Mouse (Mus musculus) left cerebral cortex, adult 9 months (tissue): ENCODE measurements around the gene Arhgef11.

Experiments used
- DNase-seq, 2 experiments: peaks; one replicate each; pipeline ENCODE4 v3.0.0; 2022; ENCODE audit warnings: low spot score in 2 of 2

The Arhgef11 gene

DNA sequence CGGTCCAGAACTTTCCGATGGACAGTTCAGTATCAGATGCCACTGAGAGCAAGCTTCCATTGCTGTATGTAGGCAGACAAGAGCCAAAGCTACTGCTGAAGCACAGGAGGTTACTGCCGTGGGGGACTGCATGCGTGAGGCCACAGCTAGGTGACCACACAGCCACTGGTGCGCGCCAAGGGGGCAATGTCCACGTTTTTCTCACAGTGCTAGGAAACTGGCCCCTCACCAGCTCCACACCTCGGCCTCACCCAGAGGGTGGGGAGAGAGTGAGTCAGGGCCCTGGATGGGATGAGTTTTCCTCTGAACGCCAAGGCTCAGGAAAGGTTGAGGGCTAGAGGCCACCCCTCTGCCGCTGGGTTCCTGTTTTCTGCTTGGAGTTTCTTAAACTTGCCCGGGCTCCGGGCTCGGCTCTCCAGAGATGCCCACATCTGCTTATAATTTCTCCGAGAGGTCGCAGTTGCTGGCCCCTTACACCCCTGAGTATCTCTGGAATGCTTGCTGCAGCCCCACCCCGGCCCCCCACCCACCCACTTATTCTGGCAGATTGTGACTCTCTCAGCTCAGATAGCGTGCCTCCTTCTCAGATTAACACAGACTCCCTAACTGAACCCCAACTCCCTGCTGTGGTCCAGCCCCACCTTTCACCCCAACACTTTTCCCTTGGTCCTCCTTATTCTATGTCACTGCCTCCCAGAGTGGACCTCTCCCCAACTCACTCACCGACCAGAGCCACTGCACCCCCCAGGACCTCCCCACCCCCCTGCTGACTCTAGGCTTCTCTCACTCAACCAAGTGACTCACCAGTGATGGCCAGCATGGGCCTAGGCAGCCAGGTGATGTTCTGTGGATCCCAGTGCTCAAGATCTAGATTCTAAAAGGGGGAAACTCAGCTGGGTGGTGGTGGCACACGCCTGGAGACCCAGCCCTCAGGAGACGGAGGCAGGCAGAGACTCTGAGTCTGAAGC is 144.3 kb downstream of the Arhgef11 start:
- DNase-seq = no peak

DNA sequence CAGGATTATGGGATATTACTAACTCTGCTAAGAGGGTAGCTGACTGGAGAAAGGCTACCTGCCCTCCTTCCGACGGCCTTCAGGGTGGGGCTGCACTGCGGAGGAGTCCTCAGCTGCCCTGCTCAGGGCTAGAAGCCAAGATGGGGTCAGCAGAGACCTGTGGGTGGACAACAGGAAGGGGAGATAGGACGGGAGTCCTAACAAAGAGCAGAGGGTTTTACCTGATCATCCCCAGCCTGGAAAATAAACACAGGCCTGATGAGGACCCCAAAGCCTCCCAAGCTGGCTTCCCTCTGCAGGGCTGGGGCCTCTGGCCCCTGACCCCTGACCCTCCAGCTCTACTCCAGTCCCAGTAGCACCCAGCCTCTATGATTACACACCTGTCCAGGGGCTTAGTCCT is 145.8 kb downstream of the Arhgef11 start:
- no peak for DNase-seq

- peak; percentile 32 to 85 for DNase-seq
Observed at GRCm38 (mm10) chr3:87763683-87764289, 146.4 kb downstream of the Arhgef11 start.

DNA sequence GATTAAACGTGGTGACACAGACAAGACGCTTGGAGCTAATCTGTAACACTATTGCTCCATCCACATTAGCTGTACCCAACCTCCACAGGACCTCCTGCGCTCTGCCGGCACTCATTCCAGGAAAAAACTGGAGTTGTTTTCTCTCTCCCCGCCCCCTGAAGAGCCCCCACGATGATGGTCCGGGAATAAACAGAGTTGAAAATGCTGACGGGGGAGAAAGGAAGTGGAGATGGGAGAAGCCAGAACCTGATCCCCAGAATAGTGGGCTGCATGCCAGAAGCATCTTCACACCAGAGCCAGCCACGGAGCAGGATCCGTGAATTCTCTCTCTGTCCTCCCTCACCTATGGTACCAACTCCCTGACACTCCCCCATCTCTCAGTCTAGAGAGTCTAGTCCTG is 147.1 kb downstream of the Arhgef11 start:
- no peak for DNase-seq

GRCm38 (mm10) chr3:87765091-87765490 is 147.7 kb downstream of the Arhgef11 start:
- DNase-seq = no peak

DNA sequence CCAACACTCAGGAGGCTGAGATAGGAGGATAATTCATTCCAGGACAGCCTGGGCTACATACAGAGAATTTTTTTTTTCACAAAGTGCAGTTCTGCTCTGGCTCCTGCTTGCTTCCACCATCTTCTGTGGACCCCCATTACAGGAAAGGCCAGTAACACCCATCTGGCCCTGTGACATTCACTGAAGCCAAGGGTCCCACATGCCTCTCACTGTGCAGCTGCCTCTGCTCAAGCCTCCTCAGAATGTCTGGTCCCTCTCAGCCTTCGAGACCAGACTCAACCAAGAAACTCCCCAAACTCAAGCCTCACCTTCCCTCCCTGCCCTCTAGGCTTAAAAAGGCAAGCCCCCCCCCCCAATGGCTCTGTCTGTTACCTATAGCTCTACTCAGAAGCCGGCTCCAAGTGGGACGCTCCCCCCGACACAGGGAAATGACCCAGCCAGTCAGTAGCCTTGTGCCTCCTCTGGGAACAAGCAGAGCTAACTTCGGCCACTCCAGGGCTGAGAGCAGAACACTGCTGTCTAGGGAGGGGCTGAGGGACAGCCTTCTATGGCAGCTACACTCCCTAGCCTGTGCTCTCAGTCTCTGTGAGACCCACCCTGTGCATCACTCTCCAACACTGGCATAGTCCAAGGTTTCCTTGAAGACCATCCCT is 148.4 kb downstream of the Arhgef11 start:
- DNase-seq = no peak

DNA sequence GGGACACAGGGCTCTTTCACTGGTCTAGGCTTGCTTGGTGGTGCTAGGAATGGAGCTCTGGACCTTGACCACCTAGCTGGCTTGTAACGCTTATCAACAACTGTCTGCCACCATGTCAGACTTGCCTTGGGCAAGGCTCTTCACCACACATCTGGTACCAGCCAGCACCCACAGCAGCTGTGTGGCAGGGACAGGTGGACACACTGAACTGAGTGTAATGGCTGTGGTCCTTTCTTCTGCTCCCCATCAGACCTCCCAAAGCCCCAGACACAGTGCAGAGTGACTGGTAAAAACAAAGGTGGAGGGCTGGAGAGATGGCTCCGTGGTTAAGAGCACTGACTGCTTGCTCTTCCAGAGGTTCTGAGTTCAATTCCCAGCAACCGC is 148.9 kb downstream of the Arhgef11 start:
- DNase-seq = no peak

GRCm38 (mm10) chr3:87767764-87768163 is 150.4 kb downstream of the Arhgef11 start:
- DNase-seq = no peak

DNA sequence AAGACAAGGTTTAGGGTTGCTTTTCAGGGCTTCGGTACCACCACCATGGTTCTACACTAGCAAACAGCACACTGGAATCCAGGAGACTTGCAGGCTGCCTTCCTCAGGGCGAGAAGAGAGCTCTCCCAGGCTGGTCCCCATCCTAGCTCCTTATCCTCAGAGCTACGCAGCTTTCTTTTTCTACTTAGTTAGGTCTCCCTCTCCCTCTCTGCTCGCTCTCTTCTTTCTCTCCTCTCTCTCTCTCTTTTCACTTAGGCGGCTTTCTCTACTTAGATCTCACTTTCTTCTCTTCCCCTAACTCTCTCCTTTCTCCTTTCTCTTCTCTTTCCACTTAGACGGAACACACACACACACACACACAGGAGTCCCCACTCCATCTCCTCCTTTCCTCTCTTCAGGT is 151.1 kb downstream of the Arhgef11 start:
- DNase-seq = no peak

DNA sequence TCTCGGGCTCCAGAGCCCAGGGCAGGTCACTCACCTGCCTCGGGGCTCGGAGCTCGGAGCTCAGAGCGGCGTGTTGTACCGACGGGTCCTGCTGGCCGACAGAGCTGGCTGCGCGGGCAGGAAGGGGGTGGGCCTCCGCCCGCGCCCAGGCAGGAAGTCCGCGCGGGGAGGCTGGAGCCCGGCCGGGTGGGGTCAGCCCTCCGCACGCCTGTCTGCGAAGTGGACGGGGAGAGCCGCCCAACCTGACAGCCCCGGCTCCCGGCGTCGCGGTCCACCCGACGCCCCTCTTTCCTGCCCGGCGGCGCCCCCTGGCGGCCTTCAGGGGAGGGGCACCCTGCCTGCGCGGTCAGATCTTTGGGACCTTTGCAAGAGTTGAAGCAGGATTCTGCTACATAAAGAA is 151.5 kb downstream of the Arhgef11 start:
- peak in 1 of 2 experiments; percentile 34 for DNase-seq

- no peak for DNase-seq
Observed at GRCm38 (mm10) chr3:87769506-87769905, 152.1 kb downstream of the Arhgef11 start.

GRCm38 (mm10) chr3:87770280-87770679 is 152.9 kb downstream of the Arhgef11 start:
- peak in 1 of 2 experiments; percentile 38 for DNase-seq

DNA sequence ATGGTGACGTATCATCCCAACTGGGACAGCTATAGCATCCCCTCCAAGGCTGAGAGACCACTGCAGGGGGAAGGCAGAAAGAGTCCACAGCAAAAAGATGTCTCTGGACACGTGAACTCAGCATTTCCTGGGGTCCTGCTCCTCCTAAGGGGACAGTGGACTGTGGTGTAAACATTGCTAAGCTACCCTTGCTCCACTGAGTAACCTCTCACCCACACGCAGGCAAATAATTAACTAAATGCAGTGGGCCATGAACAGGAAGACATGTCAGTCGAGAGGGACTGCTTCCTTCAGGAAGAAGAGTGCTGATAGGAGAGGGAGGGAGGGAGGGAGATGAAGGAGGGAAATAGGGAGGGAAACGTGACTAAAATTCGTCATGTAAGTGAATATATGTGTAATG is 153.7 kb downstream of the Arhgef11 start:
- DNase-seq = no peak

DNA sequence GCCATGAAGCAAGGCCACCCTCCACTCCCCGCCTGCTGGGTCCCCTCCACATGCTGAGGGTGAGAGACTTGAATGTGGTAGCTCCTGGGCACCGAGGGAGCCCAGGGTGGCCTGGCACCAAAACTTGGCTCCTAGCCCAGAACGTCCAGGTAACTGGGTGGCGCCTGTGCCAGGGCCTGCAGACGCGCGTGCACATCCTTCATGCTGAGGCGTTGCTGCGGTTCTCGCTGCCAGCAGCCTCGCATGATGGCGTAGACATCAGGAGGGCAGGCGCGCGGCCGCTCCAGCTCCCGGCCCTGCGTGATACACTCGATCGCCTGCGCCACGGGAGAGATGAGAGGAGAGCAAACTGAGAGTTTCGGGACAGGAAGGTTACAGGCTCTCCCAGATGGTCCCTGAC is 160.9 kb downstream of the Arhgef11 start:
- no peak for DNase-seq

- DNase-seq = no peak
Observed at GRCm38 (mm10) chr3:87779086-87779485, 161.7 kb downstream of the Arhgef11 start.

DNA sequence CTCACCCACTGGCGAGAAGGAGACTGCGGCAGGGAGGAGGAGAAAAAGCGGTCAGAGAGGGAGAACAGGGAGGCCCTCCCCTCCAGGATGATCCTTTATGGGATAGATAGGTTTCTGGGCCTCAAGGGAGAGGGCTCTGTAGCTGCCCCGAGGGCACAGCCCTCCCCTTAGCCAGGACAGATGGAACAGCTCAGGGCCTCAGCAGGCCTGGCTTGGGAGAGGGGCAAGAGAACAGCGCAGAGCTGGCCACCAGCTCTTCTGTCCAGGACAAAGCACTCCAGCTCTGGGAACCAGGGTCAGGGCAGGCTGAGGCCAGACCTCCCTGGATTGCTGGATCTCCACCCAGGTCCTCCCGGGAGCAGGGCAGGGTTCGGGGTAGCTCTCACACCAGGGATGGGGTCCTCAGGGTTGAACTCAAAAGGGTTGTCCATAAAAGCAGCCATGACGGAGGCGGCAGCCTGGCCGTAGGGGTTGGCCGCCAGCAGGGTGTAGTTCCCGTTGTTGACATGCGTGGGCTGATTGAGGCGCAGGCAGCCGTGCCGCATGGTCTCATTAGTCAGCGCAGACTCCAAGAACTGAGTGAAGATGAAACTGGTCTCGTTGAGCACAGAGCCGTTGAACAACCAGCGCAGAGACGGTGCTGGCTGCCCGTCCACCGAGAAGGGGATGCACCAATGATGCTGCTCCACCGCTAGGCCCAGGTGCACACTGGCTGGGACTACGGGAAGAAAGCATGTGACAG is 166.1 kb downstream of the Arhgef11 start:
- DNase-seq = no peak

GRCm38 (mm10) chr3:87785156-87785555 is 167.8 kb downstream of the Arhgef11 start:
- no peak for DNase-seq

GRCm38 (mm10) chr3:87785626-87786214 is 168.4 kb downstream of the Arhgef11 start:
- no peak for DNase-seq
